Mouse (Mus musculus): ENCODE results near the gene Susd2. TPM values are rescaled to one million over a fixed set of nuclear protein-coding genes. Genes with fewer than 3 reads are reported as not detected.

Susd2 gene
- polyA plus RNA-seq, 1 experiment, result not detected

DNA sequence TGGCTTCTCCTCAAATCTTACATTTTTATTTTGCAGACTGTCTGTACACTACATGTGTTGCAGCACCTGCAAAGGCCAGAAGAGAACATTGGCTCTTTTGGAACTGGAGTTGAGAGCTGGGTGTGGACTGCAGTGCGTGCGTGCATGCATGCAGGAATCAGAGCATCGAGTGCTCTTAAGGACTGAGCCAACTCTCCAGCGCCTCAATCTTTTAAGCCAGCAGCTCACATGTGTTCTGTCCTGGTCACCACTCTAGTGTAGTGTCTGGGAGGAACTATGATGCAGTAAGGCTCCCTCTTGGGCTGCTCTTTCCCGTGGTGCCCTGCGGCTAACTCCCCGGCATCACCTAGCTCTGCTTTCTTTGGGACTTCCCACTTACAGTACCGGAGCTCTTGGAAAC is 1.8 kb upstream of the Susd2 start:
- Histone ChIP-seq H3K27ac (ENCODE audit: insufficient read depth, low read depth, low read length) (no peak overlapping the region), H3K4me1 (ENCODE audit: control insufficient read depth, insufficient read depth, low read length) (no peaks in the 10 kb centered on the region), H3K4me3 (ENCODE audit: insufficient read depth, low read length) (no peak overlapping the region)
- no peak for TF ChIP-seq CTCF (IDR thresholded peaks at IDR 0.05; ENCODE audit: low read depth, low read length)
- TF ChIP-seq POLR2A (IDR thresholded peaks at IDR 0.05; ENCODE audit: borderline replicate concordance, low read depth, low read length), result no peak

DNA sequence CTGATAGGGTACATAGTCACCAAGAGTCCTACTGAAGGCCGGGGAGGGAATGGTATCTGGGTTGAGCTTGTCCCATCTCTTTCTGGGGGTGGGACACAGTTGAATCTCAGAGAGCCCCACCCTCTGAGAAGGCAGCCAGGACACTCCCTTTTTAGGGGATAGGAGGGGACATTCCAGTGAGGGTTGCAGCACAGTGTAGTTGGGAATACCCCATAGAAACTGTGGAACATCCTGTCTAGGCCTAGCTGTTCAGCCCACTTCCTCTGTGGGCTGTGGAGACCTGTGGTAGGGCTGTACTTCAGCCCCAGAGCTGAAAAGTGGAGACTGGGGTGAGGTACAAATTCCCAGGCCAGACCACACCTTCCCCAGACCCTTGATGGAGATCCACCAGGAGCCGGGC is 917 bp downstream of the Susd2 start:
- Histone ChIP-seq H3K4me3 (ENCODE audit: insufficient read depth, low read length) (no peak overlapping the region), H3K27ac (ENCODE audit: insufficient read depth, low read depth, low read length) (no peak overlapping the region), H3K4me1 (ENCODE audit: control insufficient read depth, insufficient read depth, low read length) (no peaks in the 10 kb centered on the region)
- no peak for TF ChIP-seq CTCF (IDR thresholded peaks at IDR 0.05; ENCODE audit: low read depth, low read length)

DNA sequence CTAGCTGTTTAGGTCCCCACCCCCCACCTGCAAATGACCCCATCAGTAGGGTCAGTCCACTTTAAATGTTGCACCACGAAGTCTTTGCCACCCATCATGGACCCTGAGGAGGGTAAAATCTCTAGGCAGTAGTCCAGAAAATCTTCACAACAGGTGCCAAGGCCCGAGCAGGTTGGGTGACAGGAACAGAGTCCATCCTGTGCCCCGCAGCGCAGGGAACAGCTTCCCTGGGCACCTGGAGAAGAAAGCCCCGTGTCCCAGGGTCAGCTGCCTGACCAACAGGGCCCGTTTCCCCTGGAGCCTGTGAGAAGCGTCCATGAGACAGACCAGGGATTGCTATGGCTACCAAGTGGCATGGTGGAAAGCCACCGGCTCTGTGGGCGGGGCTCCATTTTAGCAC is 1.4 kb downstream of the Susd2 start:
- TF ChIP-seq CTCF (IDR thresholded peaks at IDR 0.05; ENCODE audit: low read depth, low read length), result no peak
- no peak for TF ChIP-seq POLR2A (IDR thresholded peaks at IDR 0.05; ENCODE audit: borderline replicate concordance, low read depth, low read length)

DNA sequence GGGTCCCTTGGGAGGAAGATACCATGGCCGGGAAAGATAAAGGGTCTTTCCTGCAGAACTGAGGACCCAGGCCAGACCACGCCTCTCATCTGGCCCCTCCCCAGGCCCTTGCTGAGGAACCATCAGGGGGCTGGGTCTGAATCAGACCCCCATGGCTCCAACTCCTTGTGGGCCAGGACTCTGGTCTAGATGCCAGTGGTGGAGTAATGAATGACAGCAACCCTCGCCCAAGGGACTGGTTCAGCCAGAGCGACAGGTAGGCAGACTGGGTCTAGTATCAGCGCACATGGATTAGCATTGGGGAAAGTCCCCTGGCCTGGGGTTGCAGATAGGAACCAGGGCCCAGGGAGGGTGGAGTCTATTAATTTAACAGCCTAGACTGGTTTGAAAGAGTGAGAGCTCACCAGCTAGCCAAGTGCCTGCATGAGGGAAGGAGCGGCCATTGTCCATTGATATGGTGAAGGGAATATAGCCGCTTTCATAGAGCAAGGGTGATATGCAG is 2.0 kb downstream of the Susd2 start:
- Histone ChIP-seq H3K4me1 (ENCODE audit: control insufficient read depth, insufficient read depth, low read length) (no peaks in the 10 kb centered on the region), H3K27ac (ENCODE audit: insufficient read depth, low read depth, low read length) (no peak overlapping the region), H3K4me3 (ENCODE audit: insufficient read depth, low read length) (no peak overlapping the region)
- TF ChIP-seq CTCF (IDR thresholded peaks at IDR 0.05; ENCODE audit: low read depth, low read length) (no peak), POLR2A (IDR thresholded peaks at IDR 0.05; ENCODE audit: borderline replicate concordance, low read depth, low read length) (no peak)

More for the DNA sequence above, 1.4 kb downstream of the Susd2 start:
- no peak overlapping the region for H3K4me3 ChIP-seq (ENCODE audit: insufficient read depth, low read length)
- no peaks in the 10 kb centered on the region for H3K4me1 ChIP-seq (ENCODE audit: control insufficient read depth, insufficient read depth, low read length)
- H3K27ac ChIP-seq (ENCODE audit: insufficient read depth, low read depth, low read length), result no peak overlapping the region

DNA sequence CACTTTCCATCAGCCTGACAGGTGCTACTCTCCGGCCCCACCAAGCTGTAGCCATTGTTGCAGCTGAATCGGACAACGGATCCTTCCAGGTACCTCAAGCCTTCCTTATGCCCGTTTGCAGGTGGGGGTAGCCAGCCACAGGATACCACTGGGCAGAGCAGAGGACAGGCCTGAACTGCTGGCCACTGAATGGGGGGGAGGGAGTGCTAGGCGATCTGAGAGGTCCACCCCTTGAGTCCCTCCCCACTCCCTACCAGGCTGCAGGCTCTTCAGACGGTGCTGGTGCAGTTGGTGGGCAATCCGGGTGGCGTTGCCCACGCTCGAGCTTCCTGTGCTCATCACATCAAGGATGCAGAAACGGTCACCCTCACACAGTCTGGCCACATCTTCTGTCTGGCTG is 6.1 kb downstream of the Susd2 start:
- H3K4me1 ChIP-seq (ENCODE audit: control insufficient read depth, insufficient read depth, low read length), result no peaks in the 10 kb centered on the region
- no peak for TF ChIP-seq CTCF (IDR thresholded peaks at IDR 0.05; ENCODE audit: low read depth, low read length)
- no peak for TF ChIP-seq POLR2A (IDR thresholded peaks at IDR 0.05; ENCODE audit: borderline replicate concordance, low read depth, low read length)
- H3K27ac ChIP-seq (ENCODE audit: insufficient read depth, low read depth, low read length), result no peak overlapping the region
- H3K4me3 ChIP-seq (ENCODE audit: insufficient read depth, low read length), result no peak overlapping the region

DNA sequence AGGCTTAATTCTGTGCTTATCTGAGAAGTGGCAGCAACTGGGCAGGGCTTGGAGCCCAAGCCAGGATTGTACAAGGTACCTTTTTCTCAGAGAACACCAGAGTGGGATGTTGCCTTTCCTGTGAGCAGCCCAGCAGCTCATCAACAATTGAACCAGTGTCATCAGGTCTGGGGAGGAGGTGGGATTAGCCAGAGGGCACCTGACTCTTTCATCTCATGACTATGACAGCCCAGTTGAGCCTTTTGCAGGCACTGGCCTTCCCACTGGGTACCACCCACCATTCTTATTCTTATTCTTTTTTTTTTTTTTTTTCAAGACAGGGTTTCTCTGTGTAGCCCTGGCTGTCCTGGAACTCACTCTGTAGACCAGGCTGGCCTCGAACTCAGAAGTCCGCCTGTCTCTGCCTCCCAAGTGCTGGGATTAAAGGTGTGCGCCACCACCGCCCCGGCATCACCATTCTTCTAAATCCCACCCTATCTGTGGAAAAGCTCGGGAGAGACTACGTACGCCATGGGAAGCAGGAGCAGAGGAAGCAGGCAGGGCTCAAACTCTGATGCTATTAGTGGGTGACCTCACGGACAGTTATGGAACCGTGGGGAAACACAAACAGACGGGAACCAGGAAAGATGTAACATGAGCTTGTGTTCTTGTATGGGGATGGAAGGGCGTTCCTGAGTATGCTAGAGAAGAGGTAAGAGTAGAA is 7.6 kb downstream of the Susd2 start:
- H3K27ac ChIP-seq (ENCODE audit: insufficient read depth, low read depth, low read length), result no peak overlapping the region
- TF ChIP-seq POLR2A (IDR thresholded peaks at IDR 0.05; ENCODE audit: borderline replicate concordance, low read depth, low read length) (no peak), CTCF (IDR thresholded peaks at IDR 0.05; ENCODE audit: low read depth, low read length) (no peak)
- no peaks in the 10 kb centered on the region for H3K4me1 ChIP-seq (ENCODE audit: control insufficient read depth, insufficient read depth, low read length)
- H3K4me3 ChIP-seq (ENCODE audit: insufficient read depth, low read length), result no peak overlapping the region

DNA sequence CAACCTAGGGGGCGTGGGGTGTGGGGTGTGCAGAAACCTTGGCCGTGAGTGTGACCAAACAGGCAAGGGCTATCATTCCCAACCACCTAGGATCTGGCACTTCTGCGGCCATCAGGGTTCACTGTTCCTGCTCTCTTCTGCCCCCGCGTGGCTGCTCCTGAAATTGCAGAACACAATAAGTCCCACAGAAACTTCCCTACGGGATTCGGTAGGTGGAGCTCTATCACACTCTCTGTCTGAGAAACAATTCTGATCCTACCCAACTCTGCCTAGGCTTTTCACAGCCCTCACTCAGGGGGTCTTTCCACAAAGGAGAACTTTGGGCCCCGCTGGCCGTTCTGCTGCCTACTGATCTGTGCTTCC is 8.1 kb downstream of the Susd2 start:
- Histone ChIP-seq H3K4me3 (ENCODE audit: insufficient read depth, low read length) (no peak overlapping the region), H3K4me1 (ENCODE audit: control insufficient read depth, insufficient read depth, low read length) (no peaks in the 10 kb centered on the region), H3K27ac (ENCODE audit: insufficient read depth, low read depth, low read length) (no peak overlapping the region)
- peak; percentile 95 for TF ChIP-seq CTCF (IDR thresholded peaks at IDR 0.05; ENCODE audit: low read depth, low read length)
- no peak for TF ChIP-seq POLR2A (IDR thresholded peaks at IDR 0.05; ENCODE audit: borderline replicate concordance, low read depth, low read length)

DNA sequence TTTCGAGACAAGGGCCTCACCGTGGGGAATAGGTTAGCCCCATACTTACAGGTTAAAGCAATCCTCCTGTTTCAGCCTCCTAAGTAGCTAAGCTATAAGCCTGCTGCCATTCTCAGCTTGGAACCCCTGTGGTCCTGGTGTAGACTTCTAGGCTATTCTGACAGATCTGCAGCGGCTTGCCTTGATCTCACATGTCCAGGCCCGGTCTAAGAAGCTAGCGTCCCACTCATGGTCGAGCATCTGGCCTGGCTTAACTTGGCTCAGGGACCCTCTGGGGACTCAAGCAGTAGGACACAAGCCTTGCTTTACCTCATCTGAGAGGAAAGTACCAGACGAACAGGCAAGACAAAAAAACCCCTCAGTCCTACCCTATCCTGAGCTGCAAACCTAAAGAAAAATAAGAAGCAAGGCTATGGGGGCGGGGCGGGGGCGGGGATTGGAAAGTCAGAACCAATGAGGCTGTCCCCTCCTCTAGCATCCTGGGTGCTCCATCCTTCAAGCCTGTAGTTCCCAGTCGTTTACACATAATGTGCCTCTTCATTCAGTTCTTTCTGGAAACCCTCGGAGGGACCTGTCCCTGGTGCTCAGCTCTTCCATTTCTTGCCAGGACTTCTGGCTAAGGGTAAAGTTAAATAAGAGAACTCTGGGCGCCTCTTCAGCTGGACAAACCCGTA is 8.7 kb downstream of the Susd2 start:
- Histone ChIP-seq H3K27ac (ENCODE audit: insufficient read depth, low read depth, low read length) (no peak overlapping the region), H3K4me3 (ENCODE audit: insufficient read depth, low read length) (no peak overlapping the region), H3K4me1 (ENCODE audit: control insufficient read depth, insufficient read depth, low read length) (no peaks in the 10 kb centered on the region)
- no peak for TF ChIP-seq CTCF (IDR thresholded peaks at IDR 0.05; ENCODE audit: low read depth, low read length)
- no peak for TF ChIP-seq POLR2A (IDR thresholded peaks at IDR 0.05; ENCODE audit: borderline replicate concordance, low read depth, low read length)

DNA sequence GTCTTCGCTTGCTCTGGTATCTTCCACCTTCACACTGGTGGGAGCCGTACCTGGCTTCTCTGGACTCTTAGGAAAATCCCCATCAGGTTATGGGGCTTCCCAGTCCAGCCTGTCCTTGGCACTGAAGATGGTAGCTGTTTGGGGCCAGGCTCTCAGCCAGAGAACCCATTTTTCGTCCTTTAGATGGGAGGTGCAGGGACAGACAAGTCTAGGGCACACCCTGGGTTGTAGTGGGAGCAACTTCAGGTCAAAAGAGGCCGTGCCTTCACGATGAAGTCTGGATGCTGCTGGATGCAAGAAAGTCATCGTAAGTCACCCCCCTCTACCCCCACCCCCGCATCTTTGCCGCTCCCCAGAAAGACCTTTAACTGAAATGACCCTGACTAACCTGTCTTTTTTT is 9.2 kb downstream of the Susd2 start:
- Histone ChIP-seq H3K4me3 (ENCODE audit: insufficient read depth, low read length) (no peak overlapping the region), H3K27ac (ENCODE audit: insufficient read depth, low read depth, low read length) (no peak overlapping the region), H3K4me1 (ENCODE audit: control insufficient read depth, insufficient read depth, low read length) (no peaks in the 10 kb centered on the region)
- TF ChIP-seq POLR2A (IDR thresholded peaks at IDR 0.05; ENCODE audit: borderline replicate concordance, low read depth, low read length) (no peak), CTCF (IDR thresholded peaks at IDR 0.05; ENCODE audit: low read depth, low read length) (no peak)

DNA sequence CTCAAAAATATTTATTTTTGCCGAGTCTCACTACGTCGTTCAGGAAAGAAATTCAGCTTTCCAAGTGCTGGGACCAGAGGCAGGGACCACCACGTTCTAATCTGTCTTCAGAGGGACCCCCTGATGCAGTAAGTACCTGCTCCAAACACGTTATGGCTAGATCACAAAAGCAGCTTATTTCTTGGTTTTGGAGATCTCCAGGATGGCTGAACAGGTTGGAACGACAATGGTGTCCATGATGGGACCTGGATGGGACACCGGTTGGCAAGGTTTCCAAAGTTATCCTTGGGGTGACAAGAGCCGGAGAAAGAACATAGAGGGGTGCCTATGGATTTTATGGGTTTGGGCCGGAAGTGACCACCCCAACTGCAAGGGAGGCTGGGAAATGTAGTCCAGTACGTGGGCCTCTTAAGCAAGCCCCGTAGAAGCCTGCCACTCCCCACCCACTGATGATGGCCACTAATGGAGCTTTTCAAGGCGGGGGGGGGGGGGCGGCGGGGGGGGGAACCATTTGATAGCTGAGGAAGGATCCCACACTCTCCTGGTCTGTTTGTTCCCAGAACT is 10.2 kb downstream of the Susd2 start:
- no peaks in the 10 kb centered on the region for H3K4me1 ChIP-seq (ENCODE audit: control insufficient read depth, insufficient read depth, low read length)
- no peak overlapping the region for H3K27ac ChIP-seq (ENCODE audit: insufficient read depth, low read depth, low read length)
- no peak overlapping the region for H3K4me3 ChIP-seq (ENCODE audit: insufficient read depth, low read length)
- TF ChIP-seq CTCF (IDR thresholded peaks at IDR 0.05; ENCODE audit: low read depth, low read length) (no peak), POLR2A (IDR thresholded peaks at IDR 0.05; ENCODE audit: borderline replicate concordance, low read depth, low read length) (no peak)
